Mouse (Mus musculus) spleen, postnatal 36 days (tissue): ENCODE results near the gene Brd4.

Experiments
- DNase-seq, 2 experiments: peaks; one replicate each; pipeline ENCODE4 v3.0.0; 2022; ENCODE audit warnings: low spot score in 2 of 2, mixed read lengths in 1 of 2

Brd4 gene

DNA sequence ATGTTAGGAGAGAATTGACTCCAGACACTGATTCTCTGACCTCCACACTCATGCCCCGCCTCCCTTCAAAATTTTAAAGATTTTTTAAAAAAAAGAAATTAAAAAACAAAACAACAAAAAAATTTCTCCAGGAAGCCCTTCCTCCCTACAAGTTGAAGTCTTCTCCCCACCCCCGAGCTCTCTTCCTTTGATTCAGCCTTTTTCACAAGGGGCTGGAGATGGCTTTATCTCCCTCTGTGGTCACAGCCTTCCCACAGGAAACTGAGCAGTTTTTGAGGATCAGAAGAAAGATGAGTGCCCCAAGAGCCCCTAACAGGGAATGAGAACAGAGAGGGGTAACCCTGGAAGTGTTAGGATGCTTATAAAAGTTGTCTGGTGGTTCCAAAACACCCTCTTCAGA, 112.0 kb downstream of the Brd4 start:
- DNase-seq: no peak

DNA sequence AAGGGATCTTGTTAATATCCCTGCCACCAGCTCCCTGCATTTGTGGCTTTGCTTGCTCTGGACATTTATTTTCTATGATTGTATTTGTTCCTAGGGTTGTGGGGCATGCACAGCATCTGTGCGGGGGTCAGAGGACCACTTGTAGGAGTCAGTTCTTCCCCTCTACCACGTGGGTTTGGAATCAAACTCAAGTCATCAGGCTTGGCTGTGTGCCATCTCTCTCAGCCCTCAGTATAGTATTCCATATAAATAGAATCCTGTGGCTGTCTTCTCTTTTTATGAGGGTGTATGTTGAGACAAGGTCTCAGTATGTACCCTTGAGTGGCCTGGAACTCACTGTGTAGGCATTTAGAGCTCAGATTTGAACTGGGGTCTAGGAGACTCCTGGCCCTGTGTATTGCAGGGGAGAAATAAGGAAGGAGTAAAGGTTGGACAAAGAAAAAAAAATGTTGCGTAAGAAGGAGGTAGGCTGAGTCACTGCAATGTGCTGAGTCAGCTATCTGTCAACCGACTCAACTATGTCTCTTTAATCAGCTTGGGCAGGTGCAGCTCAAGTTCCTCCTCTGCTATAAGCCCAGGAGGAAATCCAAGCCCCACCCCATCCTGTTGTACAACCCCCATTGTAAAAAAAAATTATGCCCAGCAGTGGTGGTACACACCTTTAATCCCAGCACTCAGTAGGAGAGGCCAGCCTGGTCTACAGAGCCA, 114.8 kb downstream of the Brd4 start:
- no peak for DNase-seq

DNA sequence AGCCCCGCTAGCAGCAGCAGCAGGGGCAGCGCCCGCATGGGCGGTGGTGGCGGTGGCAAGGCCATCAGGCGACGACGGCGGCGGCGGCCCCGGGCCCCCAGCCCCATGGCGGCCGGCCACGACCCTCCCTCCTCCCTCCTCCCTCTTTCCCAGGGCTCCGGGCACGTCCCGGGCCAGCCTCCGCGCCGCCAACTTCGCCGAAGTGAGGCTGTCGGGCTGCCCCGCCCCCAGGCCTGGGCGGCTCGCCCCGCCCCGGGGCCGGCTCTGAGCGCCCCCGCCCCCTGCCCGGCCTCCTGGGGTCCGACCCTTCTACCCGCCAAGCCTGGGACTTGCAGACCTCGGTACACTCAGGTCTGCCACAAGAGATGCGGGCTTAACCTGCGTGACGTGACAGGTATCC, 117.8 kb downstream of the Brd4 start, which contains the start of gene Notch3:
Gene Notch3 (minus strand): TSS at position 166 of the 400 bp plus-strand sequence.
- no peak for DNase-seq

DNA sequence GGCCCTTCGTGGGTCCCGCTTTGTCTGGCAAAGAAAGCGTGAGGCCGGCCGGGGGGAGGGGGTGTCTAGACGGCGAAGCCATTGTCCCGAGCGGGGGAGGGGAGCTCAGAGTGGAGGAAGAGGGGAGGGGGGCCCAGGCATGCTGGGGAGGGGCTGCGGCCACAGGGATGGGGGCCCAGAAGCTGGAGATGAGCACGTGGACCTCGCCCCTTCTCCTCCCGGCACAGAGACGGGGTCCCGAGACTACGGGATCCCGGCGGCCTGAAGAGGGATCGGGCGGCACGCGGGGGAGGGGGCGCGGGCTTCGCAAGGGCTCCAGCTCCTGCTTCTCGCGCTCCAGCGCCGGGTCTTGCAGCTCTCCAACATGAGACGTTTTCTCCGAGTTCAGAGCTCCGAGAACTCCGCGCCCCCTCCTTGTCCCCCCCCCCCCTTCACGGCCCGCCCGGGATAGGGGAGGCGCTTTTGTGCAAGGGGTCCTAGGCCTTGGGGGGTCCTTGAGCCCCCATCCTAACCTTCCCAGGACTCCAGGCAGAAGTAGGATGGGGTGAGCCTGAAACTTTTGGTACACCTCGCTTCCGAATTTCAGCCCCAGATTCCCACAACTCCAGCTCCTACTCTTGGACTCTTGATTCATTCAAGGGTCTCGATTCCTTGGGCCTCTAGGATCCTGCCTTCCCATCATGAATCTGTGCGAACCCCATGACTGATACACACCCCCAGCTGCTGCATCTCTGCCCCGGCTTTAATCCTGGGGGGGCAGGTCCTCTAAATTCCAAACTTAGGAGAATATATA, 118.5 kb downstream of the Brd4 start:
- no peak for DNase-seq

DNA sequence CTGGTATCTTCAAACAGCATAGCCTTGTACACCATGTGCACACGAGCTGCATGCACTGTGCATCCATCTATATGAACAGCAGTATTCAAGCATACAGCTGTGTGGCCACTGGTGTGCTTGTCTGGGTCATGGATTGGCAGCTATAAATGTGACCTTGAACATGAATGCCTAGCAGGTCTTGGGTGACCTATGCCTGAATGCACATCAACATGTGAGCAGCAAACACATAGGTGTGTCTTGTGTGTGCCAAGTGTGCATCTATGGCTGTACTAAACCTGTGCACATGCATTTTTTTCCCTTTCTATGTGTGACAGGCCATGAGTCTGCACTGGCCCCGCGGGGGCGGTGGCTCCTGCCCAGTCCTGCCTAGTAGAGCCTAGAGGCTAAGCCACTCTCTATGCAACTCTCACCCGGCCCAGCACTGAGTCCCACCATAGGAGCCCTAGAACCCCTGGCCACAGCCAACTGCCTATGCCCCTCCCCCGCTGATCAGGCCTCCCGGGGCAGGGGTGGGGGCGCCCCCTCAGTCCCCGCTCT, 119.2 kb downstream of the Brd4 start:
- no peak for DNase-seq

DNA sequence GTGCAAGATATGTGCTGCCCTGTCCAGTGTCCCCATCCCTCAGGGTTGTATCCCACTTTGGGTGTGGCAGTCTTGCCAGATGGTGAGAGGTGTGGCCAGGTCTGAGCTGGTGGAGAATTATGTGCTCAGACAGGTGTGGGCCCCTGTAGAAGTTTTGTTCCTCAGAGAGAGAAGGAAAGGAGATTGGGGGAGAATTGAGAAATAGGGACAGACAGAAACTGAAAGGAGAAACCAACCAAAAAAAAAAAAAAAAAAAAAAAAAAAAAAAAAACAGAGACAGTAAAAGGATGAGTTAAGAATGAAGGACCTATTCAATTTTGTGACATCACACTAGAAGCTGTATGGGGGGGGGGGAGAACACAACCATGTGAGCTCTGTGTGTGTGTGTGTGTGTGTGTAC, 119.7 kb downstream of the Brd4 start:
- DNase-seq: no peak

DNA sequence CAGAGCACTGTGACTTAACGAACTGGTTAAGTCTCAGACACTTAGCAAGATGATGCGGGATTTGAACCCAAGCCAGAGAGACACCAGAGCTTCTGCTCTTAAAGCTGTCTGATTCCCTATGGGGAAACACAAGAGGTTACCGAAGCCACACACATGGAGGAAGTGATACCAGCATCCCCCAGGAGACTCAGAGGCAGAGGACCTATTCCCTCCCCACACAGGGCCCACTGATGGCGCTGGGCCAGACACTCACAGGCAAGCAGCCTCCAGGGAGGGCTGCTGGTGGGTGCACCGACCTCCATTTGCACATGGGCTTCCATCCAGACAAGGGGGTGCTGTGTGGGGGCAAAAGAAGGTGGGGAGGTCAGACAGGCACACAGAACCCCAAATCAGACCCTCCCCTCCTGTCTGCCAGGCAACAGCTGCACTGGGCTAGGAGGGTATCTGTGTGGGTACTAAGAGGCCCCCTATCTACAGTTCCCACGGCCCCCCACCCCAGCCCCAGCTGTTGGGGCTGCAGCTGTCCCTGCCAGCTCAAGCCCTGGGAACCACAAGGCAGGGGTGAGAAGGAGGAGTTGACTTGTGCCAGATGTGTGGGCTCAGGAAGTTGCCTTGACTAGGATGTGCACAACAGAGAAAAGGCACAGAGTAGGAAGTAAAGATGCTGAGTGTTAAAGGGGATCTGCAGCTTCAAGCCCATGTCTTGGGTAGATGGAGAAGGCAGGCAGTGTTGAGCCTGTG, 120.4 kb downstream of the Brd4 start:
- peak; percentile 73 to 75 for DNase-seq

DNA sequence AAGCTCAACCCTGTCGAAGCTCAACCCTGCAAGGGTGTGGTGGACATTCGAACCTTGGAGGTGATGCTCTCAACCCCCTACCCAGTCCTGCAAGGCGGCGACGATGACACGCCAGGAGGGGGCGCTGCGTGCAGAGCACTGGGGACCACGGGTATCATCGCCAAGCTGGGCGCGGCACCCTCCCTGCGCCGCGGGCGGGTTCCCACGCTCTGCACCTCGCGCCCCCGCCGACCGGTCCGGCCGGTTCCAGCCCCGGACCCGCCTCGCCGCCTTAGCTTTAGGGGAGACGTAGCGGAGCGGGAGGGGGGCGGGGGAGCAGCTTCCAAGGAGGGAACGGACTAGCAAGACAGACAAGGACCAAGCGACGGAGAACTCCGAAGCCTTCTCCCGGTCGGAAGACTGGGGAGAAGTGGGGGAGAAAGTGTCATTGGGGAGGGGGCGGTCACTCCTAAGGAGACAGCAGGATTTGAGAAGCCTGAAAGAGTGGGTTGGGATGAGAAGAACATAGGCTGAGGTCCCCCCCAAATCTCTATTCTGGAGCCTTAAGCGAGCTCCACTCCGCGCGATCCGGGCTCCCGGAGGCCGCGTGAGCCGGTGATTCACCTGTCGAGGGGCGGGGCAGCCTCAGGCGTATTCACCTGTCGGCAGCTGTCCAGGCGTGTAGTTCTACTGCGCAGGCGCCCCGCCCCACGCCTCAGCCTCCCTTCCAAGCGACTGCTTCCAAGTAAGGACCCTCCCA, 122.2 kb downstream of the Brd4 start:
- peak in 1 of 2 experiments; percentile 18 for DNase-seq

DNA sequence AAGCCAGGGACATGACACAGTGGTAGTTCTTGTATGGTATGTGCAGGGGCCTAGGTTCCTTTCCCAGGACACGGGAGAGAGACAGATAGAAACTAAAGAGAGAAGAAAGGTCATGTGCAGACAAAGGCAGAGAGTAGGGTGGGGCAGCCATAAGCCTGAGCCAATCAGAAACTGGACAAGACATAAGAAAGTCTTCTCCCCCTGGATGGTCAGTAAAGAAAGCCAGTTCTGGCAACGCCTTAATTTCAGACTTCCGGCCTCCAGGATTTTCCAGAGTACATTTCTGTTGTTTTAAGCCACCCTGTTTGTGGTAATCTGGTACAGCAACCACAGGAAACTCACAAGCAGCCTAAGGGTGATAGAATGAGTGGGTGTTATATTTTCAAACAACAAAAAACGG, 123.6 kb downstream of the Brd4 start:
- DNase-seq: no peak

DNA sequence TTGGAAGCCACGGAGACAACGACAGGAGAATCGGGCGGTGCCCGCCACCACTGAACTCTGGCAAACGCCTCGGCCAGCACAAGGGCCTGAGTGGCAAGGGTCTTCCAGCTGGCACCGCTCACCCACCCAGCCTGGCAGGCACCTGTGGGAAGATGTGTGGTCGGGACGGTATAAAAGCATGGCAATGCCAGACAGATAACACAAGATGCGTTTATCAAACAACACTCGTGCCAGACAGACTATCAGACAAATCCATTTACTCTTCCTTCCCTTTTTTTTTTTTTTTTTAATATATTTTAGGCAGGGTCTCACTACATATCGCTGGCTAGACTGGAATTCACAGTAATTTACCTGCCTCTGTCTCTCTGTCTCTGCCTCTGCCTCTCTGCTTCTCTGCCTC, 125.7 kb downstream of the Brd4 start:
- DNase-seq: no peak

DNA sequence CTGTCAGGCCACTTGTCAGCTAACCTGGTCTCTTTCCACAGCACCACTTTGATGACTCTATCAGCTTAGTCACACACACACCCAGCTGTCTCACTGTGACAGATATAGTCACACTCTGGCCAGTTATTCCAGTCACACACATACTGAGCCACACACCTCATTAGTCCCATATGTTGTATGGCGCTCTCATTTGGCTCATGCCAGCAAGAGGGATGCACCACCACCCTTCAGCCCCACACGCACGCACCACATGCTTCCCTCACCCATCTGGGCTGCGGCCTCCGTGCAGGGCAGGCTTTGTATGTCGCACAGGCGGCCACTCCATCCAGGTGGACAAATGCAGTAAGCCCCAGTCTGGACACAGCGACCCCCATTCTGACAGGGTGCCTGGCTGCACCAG, 137.8 kb downstream of the Brd4 start:
- no peak for DNase-seq
